Mouse (Mus musculus) bone marrow macrophage, adult 2 months (primary cell): ENCODE results near the gene Il25.

ENCODE experiments used
- CTCF ChIP-seq: IDR thresholded peaks from 2 replicates; pipeline ENCODE4 v1.5.1; 2012; ENCODE audit warnings: low read depth, mild to moderate bottlenecking, low read length, moderate library complexity
- POLR2A ChIP-seq: IDR thresholded peaks from 2 replicates; pipeline ENCODE4 v1.6.1; 2012; ENCODE audit warnings: mild to moderate bottlenecking, low read depth, low read length, borderline replicate concordance

- TF ChIP-seq POLR2A: no peak
- no peak for TF ChIP-seq CTCF
Observed at GRCm38 (mm10) chr14:54912886-54913285, 19.6 kb upstream of the Il25 start, which contains the start of gene Slc22a17.
